Mouse (Mus musculus): ENCODE measurements at regions not wholly inside any gene's neighbourhood (a gene's known extent, or its start where the extent isn't known, plus 50 kb on each side); places are given as distances from the start of the nearest gene placed in this dataset.
"Not testable (repeated sequence)": the region's sequence is repeated elsewhere in the genome, so short reads cannot be mapped to it uniquely, and the experiment has no call there.

DNA sequence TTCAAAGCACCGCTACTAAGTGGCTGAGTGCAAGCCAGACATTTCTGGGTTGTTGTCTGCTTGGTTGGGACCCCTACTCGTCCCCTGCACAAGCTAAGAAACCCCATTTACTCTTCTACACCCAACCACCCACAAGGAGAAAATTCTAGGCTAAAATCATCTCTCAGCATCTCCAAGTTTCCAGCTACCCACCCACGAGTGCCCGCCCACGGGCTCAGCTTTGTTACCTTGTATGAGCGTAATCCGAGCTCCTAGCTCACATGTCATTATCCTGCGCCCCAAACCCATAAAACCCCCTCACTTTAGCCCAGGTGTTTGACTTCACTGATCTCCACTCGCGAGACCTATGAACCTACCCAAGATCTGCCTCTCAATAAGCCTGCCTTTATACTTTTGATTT is 239.3 kb downstream of the Dad1 start:
- H3K4me2 ChIP-seq (replicated peaks): no peak overlapping the region
- H3K36me3 ChIP-seq (replicated peaks; ENCODE audit: control insufficient read depth, insufficient read depth): no peaks in the 10 kb centered on the region
- H3K27ac ChIP-seq: no peak overlapping the region
- WGBS: 89% methylated on average over 10 of the region's 10 CpGs
- H3K4me1 ChIP-seq (replicated peaks; ENCODE audit: control insufficient read depth, insufficient read depth, low read length): no peaks in the 10 kb centered on the region
- DNase-seq (ENCODE audit: low spot score) (no peak), ATAC-seq (ENCODE audit: low FRiP score) (no peak)
- H3K9me3 ChIP-seq (ENCODE audit: control insufficient read depth, low read length): no peaks in the 10 kb centered on the region
- H3K27me3 ChIP-seq (ENCODE audit: control insufficient read depth, insufficient read depth, low read length): no peaks in the 10 kb centered on the region
- H3K9ac ChIP-seq: no peak overlapping the region
- no peak overlapping the region for H3K4me3 ChIP-seq (replicated peaks; ENCODE audit: low read length)

GRCm38 (mm10) chr14:54002083-54002482 is 251.8 kb downstream of the Dad1 start:
- no peak overlapping the region for H3K9ac ChIP-seq
- no peaks in the 10 kb centered on the region for H3K4me1 ChIP-seq (replicated peaks; ENCODE audit: control insufficient read depth, insufficient read depth, low read length)
- no peak overlapping the region for H3K4me3 ChIP-seq (replicated peaks; ENCODE audit: low read length)
- H3K27ac ChIP-seq: no peak overlapping the region
- no peak for ATAC-seq (ENCODE audit: low FRiP score)
- WGBS: 89% methylated on average over 1 of the region's 1 CpGs
- H3K27me3 ChIP-seq (ENCODE audit: control insufficient read depth, insufficient read depth, low read length): no peaks in the 10 kb centered on the region
- no peak for DNase-seq (ENCODE audit: low spot score)
- H3K4me2 ChIP-seq (replicated peaks): no peak overlapping the region
- no peaks in the 10 kb centered on the region for H3K36me3 ChIP-seq (replicated peaks; ENCODE audit: control insufficient read depth, insufficient read depth)
- no peaks in the 10 kb centered on the region for H3K9me3 ChIP-seq (ENCODE audit: control insufficient read depth, low read length)

DNA sequence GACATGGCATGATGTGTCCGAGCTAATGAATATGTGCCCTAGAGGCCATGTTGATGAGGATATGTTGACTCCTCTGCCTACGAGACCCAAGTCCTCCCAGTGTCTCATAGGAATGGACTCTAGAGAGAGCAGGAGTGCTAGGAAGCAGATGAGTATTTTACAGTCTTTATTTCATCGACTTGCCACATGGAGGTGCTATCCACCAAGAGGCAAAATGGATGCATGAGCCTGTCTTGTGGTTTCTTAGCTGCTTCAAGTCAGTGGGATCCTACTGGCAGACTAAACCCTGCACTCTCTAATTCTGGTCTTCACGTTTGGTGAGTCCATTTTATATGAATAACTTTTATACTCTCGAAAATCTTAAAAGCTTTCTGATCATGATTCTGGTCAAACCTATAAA is 253.4 kb downstream of the Dad1 start:
- H3K9me3 ChIP-seq (ENCODE audit: control insufficient read depth, low read length): no peaks in the 10 kb centered on the region
- no peak overlapping the region for H3K4me2 ChIP-seq (replicated peaks)
- H3K4me1 ChIP-seq (replicated peaks; ENCODE audit: control insufficient read depth, insufficient read depth, low read length): no peaks in the 10 kb centered on the region
- no peaks in the 10 kb centered on the region for H3K36me3 ChIP-seq (replicated peaks; ENCODE audit: control insufficient read depth, insufficient read depth)
- no peak overlapping the region for H3K9ac ChIP-seq
- no peak overlapping the region for H3K27ac ChIP-seq
- no peaks in the 10 kb centered on the region for H3K27me3 ChIP-seq (ENCODE audit: control insufficient read depth, insufficient read depth, low read length)
- no peak overlapping the region for H3K4me3 ChIP-seq (replicated peaks; ENCODE audit: low read length)
- 81% methylated on average over 5 of the region's 5 CpGs for WGBS
- no peak for DNase-seq (ENCODE audit: low spot score)
- no peak for ATAC-seq (ENCODE audit: low FRiP score)

- WGBS: 72% methylated on average over 2 of the region's 2 CpGs
- no peak overlapping the region for H3K4me2 ChIP-seq (replicated peaks)
- DNase-seq (ENCODE audit: low spot score) (no peak), ATAC-seq (ENCODE audit: low FRiP score) (no peak)
- no peak overlapping the region for H3K9ac ChIP-seq
- no peak overlapping the region for H3K4me3 ChIP-seq (replicated peaks; ENCODE audit: low read length)
- H3K36me3 ChIP-seq (replicated peaks; ENCODE audit: control insufficient read depth, insufficient read depth): no peaks in the 10 kb centered on the region
- no peaks in the 10 kb centered on the region for H3K9me3 ChIP-seq (ENCODE audit: control insufficient read depth, low read length)
- peaks cover 16% of the 10 kb centered on the region; the same call in 1 of the 2 replicates for H3K4me1 ChIP-seq (replicated peaks; ENCODE audit: control insufficient read depth, insufficient read depth, low read length)
- H3K27ac ChIP-seq: no peak overlapping the region
- H3K27me3 ChIP-seq (ENCODE audit: control insufficient read depth, insufficient read depth, low read length): no peaks in the 10 kb centered on the region
Measured at GRCm38 (mm10) chr14:53993427-53993826, 260.5 kb downstream of the Dad1 start.

- no peaks in the 10 kb centered on the region for H3K9me3 ChIP-seq (ENCODE audit: control insufficient read depth, low read length)
- no peak overlapping the region for H3K27ac ChIP-seq
- no peaks in the 10 kb centered on the region for H3K36me3 ChIP-seq (replicated peaks; ENCODE audit: control insufficient read depth, insufficient read depth)
- DNase-seq (ENCODE audit: low spot score) (peak; percentile 29), ATAC-seq (ENCODE audit: low FRiP score) (peak; percentile 68; the same call in 1 of the 2 replicates)
- H3K4me2 ChIP-seq (replicated peaks): no peak overlapping the region; the same call in 1 of the 2 replicates
- H3K4me1 ChIP-seq (replicated peaks; ENCODE audit: control insufficient read depth, insufficient read depth, low read length): peaks cover 16% of the 10 kb centered on the region; the same call in 1 of the 2 replicates
- no peak overlapping the region for H3K9ac ChIP-seq
- WGBS: 31% methylated on average over 11 of the region's 11 CpGs
- H3K27me3 ChIP-seq (ENCODE audit: control insufficient read depth, insufficient read depth, low read length): no peaks in the 10 kb centered on the region
- H3K4me3 ChIP-seq (replicated peaks; ENCODE audit: low read length): no peak overlapping the region
Measured at GRCm38 (mm10) chr14:53992712-53993286, 261.1 kb downstream of the Dad1 start.

- DNase-seq (ENCODE audit: low spot score) (no peak), ATAC-seq (ENCODE audit: low FRiP score) (no peak)
- Histone ChIP-seq H3K9ac (no peak overlapping the region), H3K4me2 (replicated peaks) (no peak overlapping the region), H3K9me3 (ENCODE audit: control insufficient read depth, low read length) (no peaks in the 10 kb centered on the region), H3K27ac (no peak overlapping the region), H3K36me3 (replicated peaks; ENCODE audit: control insufficient read depth, insufficient read depth) (no peaks in the 10 kb centered on the region), H3K27me3 (ENCODE audit: control insufficient read depth, insufficient read depth, low read length) (no peaks in the 10 kb centered on the region), H3K4me1 (replicated peaks; ENCODE audit: control insufficient read depth, insufficient read depth, low read length) (peaks cover 16% of the 10 kb centered on the region; the same call in 1 of the 2 replicates), H3K4me3 (replicated peaks; ENCODE audit: low read length) (no peak overlapping the region)
- WGBS: 31% methylated on average over 4 of the region's 4 CpGs
Measured at GRCm38 (mm10) chr14:53991390-53991789, 262.5 kb downstream of the Dad1 start.

GRCm38 (mm10) chr14:53980771-53981170 is 273.1 kb downstream of the Dad1 start:
- H3K9me3 ChIP-seq (ENCODE audit: control insufficient read depth, low read length): no peaks in the 10 kb centered on the region
- ATAC-seq (ENCODE audit: low FRiP score): no peak
- whole genome bisulfite sequencing: 69% methylated on average over 5 of the region's 5 CpGs
- no peak overlapping the region for H3K27ac ChIP-seq
- H3K4me2 ChIP-seq (replicated peaks): no peak overlapping the region
- no peak overlapping the region for H3K9ac ChIP-seq
- no peaks in the 10 kb centered on the region for H3K4me1 ChIP-seq (replicated peaks; ENCODE audit: control insufficient read depth, insufficient read depth, low read length)
- no peaks in the 10 kb centered on the region for H3K36me3 ChIP-seq (replicated peaks; ENCODE audit: control insufficient read depth, insufficient read depth)
- H3K4me3 ChIP-seq (replicated peaks; ENCODE audit: low read length): no peak overlapping the region
- H3K27me3 ChIP-seq (ENCODE audit: control insufficient read depth, insufficient read depth, low read length): no peaks in the 10 kb centered on the region
- no peak for DNase-seq (ENCODE audit: low spot score)

GRCm38 (mm10) chr14:53961426-53961825 is 292.5 kb downstream of the Dad1 start:
- H3K27me3 ChIP-seq (ENCODE audit: control insufficient read depth, insufficient read depth, low read length); H3K9me3 ChIP-seq (ENCODE audit: control insufficient read depth, low read length); H3K36me3 ChIP-seq (replicated peaks; ENCODE audit: control insufficient read depth, insufficient read depth); H3K9ac ChIP-seq; H3K4me2 ChIP-seq (replicated peaks); H3K4me3 ChIP-seq (replicated peaks; ENCODE audit: low read length); H3K27ac ChIP-seq; H3K4me1 ChIP-seq (replicated peaks; ENCODE audit: control insufficient read depth, insufficient read depth, low read length); DNase-seq (ENCODE audit: low spot score); ATAC-seq (ENCODE audit: low FRiP score): not testable (repeated sequence)
- 87% methylated on average over 8 of the region's 11 CpGs for WGBS

- ATAC-seq (ENCODE audit: low FRiP score): no peak
- DNase-seq (ENCODE audit: low spot score): no peak
- H3K4me3 ChIP-seq (replicated peaks; ENCODE audit: low read length): no peak overlapping the region
- no peaks in the 10 kb centered on the region for H3K4me1 ChIP-seq (replicated peaks; ENCODE audit: control insufficient read depth, insufficient read depth, low read length)
- H3K27ac ChIP-seq: no peak overlapping the region
- no peaks in the 10 kb centered on the region for H3K9me3 ChIP-seq (ENCODE audit: control insufficient read depth, low read length)
- H3K9ac ChIP-seq: no peak overlapping the region
- H3K27me3 ChIP-seq (ENCODE audit: control insufficient read depth, insufficient read depth, low read length): no peaks in the 10 kb centered on the region
- no peak overlapping the region for H3K4me2 ChIP-seq (replicated peaks)
- WGBS: 81% methylated on average over 7 of the region's 7 CpGs
- no peaks in the 10 kb centered on the region for H3K36me3 ChIP-seq (replicated peaks; ENCODE audit: control insufficient read depth, insufficient read depth)
Measured at GRCm38 (mm10) chr14:53960779-53961178, 293.1 kb downstream of the Dad1 start.

DNA sequence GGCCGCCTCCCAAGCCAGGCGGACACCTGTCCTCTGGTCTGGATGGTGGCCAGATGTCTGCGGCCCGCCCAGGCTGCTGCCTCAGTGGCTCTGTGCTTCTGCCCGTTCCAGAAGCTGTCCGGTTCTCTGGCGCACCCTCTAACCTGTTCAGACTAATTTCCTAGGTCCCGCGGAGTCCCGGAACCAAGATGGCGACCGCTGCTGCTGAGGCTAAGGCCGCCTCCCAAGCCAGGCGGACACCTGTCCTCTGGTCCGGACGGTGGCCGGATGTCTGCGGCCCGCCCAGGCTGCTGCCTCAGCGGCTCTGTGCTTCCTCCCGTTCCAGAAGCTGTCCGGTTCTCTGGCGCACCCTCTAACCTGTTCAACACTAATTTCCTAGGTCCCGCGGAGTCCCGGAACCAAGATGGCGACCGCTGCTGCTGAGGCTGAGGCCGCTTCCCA is 318.1 kb downstream of the Dad1 start:
- WGBS: 97% methylated on average over 27 of the region's 29 CpGs
- not testable (repeated sequence) for ATAC-seq (ENCODE audit: low FRiP score); H3K4me3 ChIP-seq (replicated peaks; ENCODE audit: low read length); H3K36me3 ChIP-seq (replicated peaks; ENCODE audit: control insufficient read depth, insufficient read depth); H3K27me3 ChIP-seq (ENCODE audit: control insufficient read depth, insufficient read depth, low read length); H3K27ac ChIP-seq; H3K9ac ChIP-seq; DNase-seq (ENCODE audit: low spot score); H3K4me2 ChIP-seq (replicated peaks); H3K9me3 ChIP-seq (ENCODE audit: control insufficient read depth, low read length); H3K4me1 ChIP-seq (replicated peaks; ENCODE audit: control insufficient read depth, insufficient read depth, low read length)
